Mouse (Mus musculus): ENCODE results near the gene Ccdc81. TPM values are rescaled to one million over a fixed set of nuclear protein-coding genes. Genes with fewer than 3 reads are reported as not detected.

The Ccdc81 gene
- total and polyA plus RNA-seq, 3 experiments, result not detected

- H3K36me3 ChIP-seq (ENCODE audit: control insufficient read depth in 1 of 2, insufficient read depth in 2 of 2, low read length in 2 of 2), result no peaks in the 10 kb centered on the region
- no peak overlapping the region for H3K27ac ChIP-seq (ENCODE audit: control insufficient read depth, low read depth, low read length)
- H3K4me1 ChIP-seq (ENCODE audit: control insufficient read depth in 1 of 2, insufficient read depth in 2 of 2, low read length in 2 of 2), result no peaks in the 10 kb centered on the region
- H3K79me2 ChIP-seq (ENCODE audit: control insufficient read depth, insufficient read depth, low read length, poor library complexity), result no peaks in the 10 kb centered on the region
- no peak for TF ChIP-seq ETS1 (IDR thresholded peaks at IDR 0.05; ENCODE audit: low read depth, low read length)
- TF ChIP-seq GATA1 (IDR thresholded peaks at IDR 0.05; ENCODE audit: low read depth, low read length), result no peak
- TF ChIP-seq KAT2A (conservative IDR thresholded peaks at IDR 0.05; ENCODE audit: low read depth, low read length), result no peak
- H3K27me3 ChIP-seq (ENCODE audit: control insufficient read depth in 1 of 2, insufficient read depth in 2 of 2, low read length in 2 of 2), result no peaks in the 10 kb centered on the region
- no peaks in the 10 kb centered on the region for H3K9me3 ChIP-seq (replicated peaks; ENCODE audit: insufficient read depth, low read length)
- H3K4me3 ChIP-seq (ENCODE audit: control insufficient read depth in 1 of 2, insufficient read depth in 1 of 2, low read depth in 2 of 2, low read length in 2 of 2), result no peak overlapping the region
- no peak for DNase-seq (ENCODE audit: low read depth, low spot score)
- no peak overlapping the region for H3K9ac ChIP-seq (ENCODE audit: control insufficient read depth, low read depth, low read length, poor library complexity, severe bottlenecking)
Measured at GRCm38 (mm10) chr7:89828436-89829065, 74.9 kb downstream of the Ccdc81 start.

Other genes starting within 250 kb of the Ccdc81 start
- gene Hikeshi, start 37.6 kb upstream of the Ccdc81 start, total RNA-seq (2012; rRNA removed), result 61.4 and 83.0 TPM in 2 replicates
- 100 to 1,000 TPM in 1 of 2 experiments, not detected in 1; 123 TPM for gene Hikeshi, start 37.6 kb upstream of the Ccdc81 start, polyA plus RNA-seq (2012; ENCODE audit: insufficient read depth in 1 of 2, insufficient read length in 2 of 2, low read depth in 1 of 2, low replicate concordance in 2 of 2, missing spikeins in 1 of 2)
- 94.3 and 98.1 TPM in 2 replicates for gene Eed, start 77.4 kb upstream of the Ccdc81 start, total RNA-seq (2012; rRNA removed)
- gene Eed, start 77.4 kb upstream of the Ccdc81 start, polyA plus RNA-seq (2012; ENCODE audit: insufficient read depth in 1 of 2, insufficient read length in 2 of 2, low read depth in 1 of 2, low replicate concordance in 2 of 2, missing spikeins in 1 of 2), result 100 to 1,000 TPM; 166 to 668 TPM
- 53.4 and 57.6 TPM in 2 replicates for gene Picalm, start 226.6 kb upstream of the Ccdc81 start, total RNA-seq (2012; rRNA removed)
- gene Picalm, start 226.6 kb upstream of the Ccdc81 start, polyA plus RNA-seq (2012; ENCODE audit: insufficient read depth in 1 of 2, insufficient read length in 2 of 2, low read depth in 1 of 2, low replicate concordance in 2 of 2, missing spikeins in 1 of 2), result 10 to 100 TPM; 74.9 to 78.9 TPM